Mouse (Mus musculus) right cerebral cortex, postnatal 25 days (tissue): ENCODE measurements at regions not wholly inside any gene's neighbourhood (a gene's known extent, or its start where the extent isn't known, plus 50 kb on each side); places are given as distances from the start of the nearest gene placed in this dataset.
"Not testable (repeated sequence)": the region's sequence is repeated elsewhere in the genome, so short reads cannot be mapped to it uniquely, and the experiment has no call there.

ENCODE experiments used
- DNase-seq: peaks from one replicate; pipeline ENCODE4 v3.0.0; 2022

- no peak for DNase-seq
Measured at GRCm38 (mm10) chr13:69129056-69129620, 129.8 kb upstream of the Adcy2 start.

GRCm38 (mm10) chr13:69127522-69127921 lies 128.2 kb upstream of the Adcy2 start:
- DNase-seq: no peak

DNA sequence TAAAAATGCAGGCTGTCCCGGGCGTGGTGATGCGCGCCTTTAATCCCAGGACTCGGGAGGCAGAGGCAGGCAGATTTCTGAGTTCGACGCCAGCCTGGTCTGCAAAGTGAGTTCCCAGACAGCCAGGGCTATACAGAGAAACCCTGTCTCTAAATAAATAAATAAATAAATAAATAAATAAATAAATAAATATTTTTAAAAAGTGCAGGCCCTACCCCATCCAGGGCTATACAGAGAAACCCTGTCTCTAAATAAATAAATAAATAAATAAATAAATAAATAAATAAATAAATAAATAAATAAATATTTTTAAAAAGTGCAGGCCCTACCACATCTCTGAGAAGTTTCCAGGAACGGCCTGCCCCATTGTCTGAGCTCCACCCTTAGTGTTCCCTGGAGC lies 119.4 kb upstream of the Adcy2 start:
- DNase-seq: not testable (repeated sequence)

- DNase-seq: no peak
Measured at GRCm38 (mm10) chr13:69109168-69109567, 109.8 kb upstream of the Adcy2 start.

GRCm38 (mm10) chr13:69086613-69087012 lies 87.3 kb upstream of the Adcy2 start:
- DNase-seq: peak; percentile 34

- no peak for DNase-seq
Measured at GRCm38 (mm10) chr13:69070336-69070735, 71.0 kb upstream of the Adcy2 start.

DNA sequence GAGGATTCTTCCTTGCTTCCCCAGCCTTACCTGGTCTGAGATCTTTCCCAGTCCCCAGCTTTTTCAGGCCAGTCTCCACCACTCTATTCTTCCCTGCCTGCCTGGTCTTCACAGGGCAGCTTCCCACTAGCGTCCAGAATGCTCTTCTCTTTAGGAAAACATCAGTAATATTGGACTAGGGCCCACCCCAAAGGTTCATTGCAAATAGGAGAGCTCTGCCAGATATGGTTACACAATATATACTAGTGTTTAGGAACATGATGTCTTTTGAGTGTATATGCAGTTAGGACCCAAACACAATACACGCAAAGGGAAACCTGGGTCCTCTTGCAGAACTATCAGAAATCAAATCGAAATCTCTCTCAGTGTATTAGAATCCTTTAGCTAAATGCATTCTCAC lies 70.5 kb upstream of the Adcy2 start:
- no peak for DNase-seq

- DNase-seq: no peak
Measured at GRCm38 (mm10) chr13:69066636-69067035, 67.3 kb upstream of the Adcy2 start.

DNA sequence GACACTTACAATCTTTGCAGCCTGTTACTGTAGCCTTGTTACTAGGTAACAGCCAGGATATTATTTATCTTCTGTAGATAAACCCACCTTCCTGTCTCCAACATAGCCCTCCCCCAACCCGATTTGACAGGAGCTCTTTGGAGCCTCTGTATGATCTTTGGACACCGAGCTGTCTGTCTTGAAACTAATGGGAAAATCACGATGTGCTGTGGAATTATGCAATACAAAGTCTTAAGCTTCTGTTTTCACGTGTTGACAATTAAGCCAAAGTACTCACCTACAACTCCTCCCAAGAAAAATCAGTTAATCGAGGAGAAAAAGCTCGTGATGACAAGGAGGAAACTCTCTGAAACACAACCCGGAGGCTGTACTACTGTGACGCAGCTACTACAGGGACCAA lies 65.9 kb upstream of the Adcy2 start:
- no peak for DNase-seq

- DNase-seq: no peak
Measured at GRCm38 (mm10) chr13:69062692-69063233, 63.4 kb upstream of the Adcy2 start.

- DNase-seq: no peak
Measured at GRCm38 (mm10) chr13:69061436-69061835, 62.1 kb upstream of the Adcy2 start.
